Mouse (Mus musculus): ENCODE measurements at regions not wholly inside any gene's neighbourhood (a gene's known extent, or its start where the extent isn't known, plus 50 kb on each side); places are given as distances from the start of the nearest gene placed in this dataset.

DNA sequence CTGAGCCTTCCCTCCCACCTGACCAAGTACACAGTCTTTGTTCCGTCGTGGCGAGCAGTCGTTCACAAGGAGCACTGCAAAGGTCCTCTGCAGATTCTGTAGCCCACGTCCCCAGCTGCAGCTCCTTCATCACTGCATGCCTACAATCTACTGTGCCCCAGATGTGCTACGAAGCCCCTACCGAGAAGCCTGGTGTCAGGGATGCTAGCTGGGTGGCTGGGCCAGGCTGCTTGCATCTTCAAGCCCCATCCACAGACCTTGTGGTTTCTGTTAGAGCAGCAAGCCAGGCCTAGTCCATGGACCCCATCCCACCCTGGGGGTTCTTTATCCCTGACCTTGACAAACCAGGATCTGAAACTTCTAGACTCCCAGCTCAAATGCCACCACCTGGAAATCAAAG, 266.3 kb upstream of the 3110018I06Rik start:
- H3K27me3 ChIP-seq: no peaks in the 10 kb centered on the region
- WGBS: 76% methylated on average over 7 of the region's 7 CpGs
- H3K36me3 ChIP-seq: no peaks in the 10 kb centered on the region
- no peak overlapping the region for H3K4me2 ChIP-seq
- no peak overlapping the region for H3K9ac ChIP-seq
- H3K27ac ChIP-seq (replicated peaks): no peak overlapping the region
- H3K4me3 ChIP-seq: no peak overlapping the region
- H3K9me3 ChIP-seq: no peaks in the 10 kb centered on the region
- ATAC-seq (ENCODE audit: low FRiP score, low read depth): no peak
- H3K4me1 ChIP-seq (replicated peaks): no peaks in the 10 kb centered on the region

GRCm38 (mm10) chr12:107230097-107230496, 258.3 kb upstream of the 3110018I06Rik start:
- Histone ChIP-seq H3K9me3 (no peaks in the 10 kb centered on the region), H3K27ac (replicated peaks) (no peak overlapping the region), H3K36me3 (no peaks in the 10 kb centered on the region), H3K4me3 (no peak overlapping the region), H3K9ac (no peak overlapping the region), H3K4me1 (replicated peaks) (no peaks in the 10 kb centered on the region), H3K27me3 (no peaks in the 10 kb centered on the region), H3K4me2 (no peak overlapping the region)
- 92% methylated on average over 3 of the region's 3 CpGs for WGBS
- ATAC-seq (ENCODE audit: low FRiP score, low read depth): no peak

DNA sequence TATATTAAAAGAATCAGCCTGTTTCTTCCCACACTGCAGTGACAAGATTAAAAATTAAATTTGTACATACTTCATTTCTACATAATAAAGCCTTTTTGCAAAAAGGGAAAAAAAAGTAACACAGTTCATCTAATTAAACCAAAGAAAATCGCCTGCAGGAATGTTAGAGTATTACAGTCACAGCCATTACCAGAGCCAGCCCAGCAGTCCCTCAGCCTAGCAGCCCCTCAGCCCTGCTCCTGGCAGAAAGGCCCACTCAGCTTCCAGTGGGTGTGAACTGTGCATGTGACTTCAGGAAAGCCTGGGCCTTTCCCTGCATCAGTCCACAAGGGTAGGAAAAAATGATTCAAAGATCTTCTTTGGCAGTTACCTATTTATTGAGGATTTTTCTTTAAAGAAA, 256.8 kb upstream of the 3110018I06Rik start:
- no peak overlapping the region for H3K27ac ChIP-seq (replicated peaks)
- H3K27me3 ChIP-seq: no peaks in the 10 kb centered on the region
- no peak overlapping the region for H3K4me2 ChIP-seq
- ATAC-seq (ENCODE audit: low FRiP score, low read depth): no peak
- H3K4me1 ChIP-seq (replicated peaks): no peaks in the 10 kb centered on the region
- H3K9me3 ChIP-seq: no peaks in the 10 kb centered on the region
- 18% methylated on average over 1 of the region's 1 CpGs for WGBS
- no peaks in the 10 kb centered on the region for H3K36me3 ChIP-seq
- no peak overlapping the region for H3K4me3 ChIP-seq
- H3K9ac ChIP-seq: no peak overlapping the region

GRCm38 (mm10) chr12:107250747-107251470, 237.5 kb upstream of the 3110018I06Rik start:
- no peak for ATAC-seq (ENCODE audit: low FRiP score, low read depth)
- WGBS: 55% methylated on average over 9 of the region's 9 CpGs

GRCm38 (mm10) chr12:107251981-107252380, 236.5 kb upstream of the 3110018I06Rik start:
- ATAC-seq (ENCODE audit: low FRiP score, low read depth): no peak
- Histone ChIP-seq H3K4me2 (no peak overlapping the region), H3K27me3 (no peaks in the 10 kb centered on the region), H3K4me1 (replicated peaks) (no peaks in the 10 kb centered on the region), H3K4me3 (no peak overlapping the region), H3K36me3 (no peaks in the 10 kb centered on the region), H3K9me3 (no peaks in the 10 kb centered on the region), H3K9ac (no peak overlapping the region), H3K27ac (replicated peaks) (no peak overlapping the region)
- WGBS: 44% methylated on average over 15 of the region's 15 CpGs

More at GRCm38 (mm10) chr12:107250747-107251470, 237.5 kb upstream of the 3110018I06Rik start:
- Histone ChIP-seq H3K9me3 (no peaks in the 10 kb centered on the region), H3K27ac (replicated peaks) (no peak overlapping the region), H3K4me2 (no peak overlapping the region), H3K4me1 (replicated peaks) (no peaks in the 10 kb centered on the region), H3K9ac (no peak overlapping the region), H3K4me3 (no peak overlapping the region), H3K36me3 (no peaks in the 10 kb centered on the region), H3K27me3 (0 out of 2 replicates have a peak, but pooled peaks cover 1% of the 10 kb centered on the region)

- Histone ChIP-seq H3K9ac (no peak overlapping the region), H3K36me3 (no peaks in the 10 kb centered on the region), H3K4me2 (no peak overlapping the region), H3K27me3 (no peaks in the 10 kb centered on the region), H3K27ac (replicated peaks) (no peak overlapping the region), H3K9me3 (no peaks in the 10 kb centered on the region), H3K4me1 (replicated peaks) (no peaks in the 10 kb centered on the region), H3K4me3 (no peak overlapping the region)
- ATAC-seq (ENCODE audit: low FRiP score, low read depth): no peak
- 90% methylated on average over 5 of the region's 5 CpGs for WGBS
Measured at GRCm38 (mm10) chr12:107262076-107262475, 226.4 kb upstream of the 3110018I06Rik start.

DNA sequence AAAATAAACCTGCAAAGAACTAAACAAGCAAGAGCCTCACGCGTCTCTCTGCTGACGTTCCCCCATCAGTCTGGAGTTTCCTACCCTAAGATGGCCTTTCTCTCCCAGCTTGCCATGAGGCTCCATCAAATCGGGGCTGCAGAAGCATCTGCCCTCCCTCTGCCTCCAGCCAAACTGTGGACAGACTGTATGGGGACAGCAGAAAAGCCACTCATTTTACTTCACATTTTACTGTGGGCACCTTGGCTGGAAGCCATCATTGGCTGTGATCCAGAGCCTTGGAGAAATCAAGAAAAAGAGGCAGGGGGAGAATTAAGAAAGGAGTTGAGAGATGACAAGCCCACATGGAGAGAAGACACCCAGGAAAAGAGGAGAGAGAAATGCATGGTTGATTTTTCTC, 225.9 kb upstream of the 3110018I06Rik start:
- Histone ChIP-seq H3K27ac (replicated peaks) (no peak overlapping the region), H3K27me3 (no peaks in the 10 kb centered on the region), H3K36me3 (no peaks in the 10 kb centered on the region), H3K4me1 (replicated peaks) (no peaks in the 10 kb centered on the region), H3K9ac (no peak overlapping the region), H3K4me3 (no peak overlapping the region), H3K4me2 (no peak overlapping the region), H3K9me3 (no peaks in the 10 kb centered on the region)
- WGBS: 65% methylated on average over 4 of the region's 4 CpGs
- ATAC-seq (ENCODE audit: low FRiP score, low read depth): no peak

GRCm38 (mm10) chr12:107266696-107267095, 221.7 kb upstream of the 3110018I06Rik start:
- Histone ChIP-seq H3K9me3 (no peaks in the 10 kb centered on the region), H3K36me3 (no peaks in the 10 kb centered on the region), H3K4me3 (no peak overlapping the region), H3K4me1 (replicated peaks) (no peaks in the 10 kb centered on the region), H3K9ac (no peak overlapping the region), H3K27me3 (no peaks in the 10 kb centered on the region), H3K27ac (replicated peaks) (no peak overlapping the region), H3K4me2 (no peak overlapping the region)
- ATAC-seq (ENCODE audit: low FRiP score, low read depth): no peak
- WGBS: 48% methylated on average over 2 of the region's 2 CpGs

DNA sequence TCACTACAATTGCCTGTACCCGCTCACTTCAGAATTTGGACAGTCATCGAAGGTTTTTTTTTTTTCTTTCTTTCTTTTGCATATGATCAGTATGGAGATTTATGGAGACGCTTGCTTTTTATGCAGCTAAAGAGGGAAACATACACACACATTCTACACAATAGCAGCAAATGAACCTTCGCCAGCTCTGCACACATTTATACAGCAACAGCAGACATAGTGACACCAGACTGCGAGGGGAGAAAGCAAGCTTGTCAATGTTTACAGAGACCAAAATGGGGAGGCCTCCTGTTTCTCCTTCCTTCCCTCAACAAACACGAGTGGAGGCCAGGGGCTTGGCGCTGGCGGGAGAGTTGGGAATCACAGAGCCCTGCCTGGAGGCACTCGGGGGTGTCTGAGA, 202.8 kb upstream of the 3110018I06Rik start:
- 63% methylated on average over 9 of the region's 9 CpGs for WGBS
- ATAC-seq (ENCODE audit: low FRiP score, low read depth): no peak

DNA sequence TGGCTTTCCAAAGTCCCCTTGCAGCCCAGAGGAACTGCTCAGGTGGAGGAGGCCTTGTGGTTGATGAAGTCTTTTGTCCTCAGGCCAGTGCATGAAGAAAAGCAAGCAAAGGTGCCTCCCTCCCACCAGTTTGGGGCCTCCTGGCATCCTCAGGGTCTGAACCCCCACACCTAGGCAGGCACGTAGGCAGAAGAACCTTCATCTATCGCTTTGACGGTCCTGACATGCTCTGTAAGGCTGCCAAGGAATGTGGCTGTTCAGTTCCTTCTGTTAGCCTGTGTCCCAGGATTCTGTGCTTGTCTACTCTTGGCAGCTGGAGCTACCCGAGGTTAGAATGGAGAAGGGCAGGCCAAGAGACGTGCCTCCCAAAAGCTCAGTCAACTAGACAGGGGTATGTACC, 197.1 kb upstream of the 3110018I06Rik start:
- no peak for ATAC-seq (ENCODE audit: low FRiP score, low read depth)

More for the DNA sequence above, 202.8 kb upstream of the 3110018I06Rik start:
- Histone ChIP-seq H3K27me3 (no peaks in the 10 kb centered on the region), H3K27ac (replicated peaks) (no peak overlapping the region), H3K4me2 (no peak overlapping the region), H3K4me1 (replicated peaks) (no peaks in the 10 kb centered on the region), H3K9ac (no peak overlapping the region), H3K4me3 (no peak overlapping the region), H3K36me3 (no peaks in the 10 kb centered on the region), H3K9me3 (no peaks in the 10 kb centered on the region)

GRCm38 (mm10) chr12:107307094-107307740, 181.2 kb upstream of the 3110018I06Rik start:
- no peak for ATAC-seq (ENCODE audit: low FRiP score, low read depth)
- Histone ChIP-seq H3K36me3 (no peaks in the 10 kb centered on the region), H3K9me3 (no peaks in the 10 kb centered on the region), H3K4me2 (no peak overlapping the region), H3K9ac (no peak overlapping the region), H3K27ac (replicated peaks) (no peak overlapping the region), H3K4me1 (replicated peaks) (peaks cover 3% of the 10 kb centered on the region; the same call in 1 of the 2 replicates), H3K4me3 (no peak overlapping the region), H3K27me3 (no peaks in the 10 kb centered on the region)
- 41% methylated on average over 15 of the region's 15 CpGs for WGBS

More for the DNA sequence above, 197.1 kb upstream of the 3110018I06Rik start:
- H3K27me3 ChIP-seq: no peaks in the 10 kb centered on the region
- 76% methylated on average over 5 of the region's 5 CpGs for WGBS
- no peak overlapping the region for H3K9ac ChIP-seq
- no peak overlapping the region for H3K27ac ChIP-seq (replicated peaks)
- H3K9me3 ChIP-seq: no peaks in the 10 kb centered on the region
- no peaks in the 10 kb centered on the region for H3K36me3 ChIP-seq
- no peak overlapping the region for H3K4me3 ChIP-seq
- no peaks in the 10 kb centered on the region for H3K4me1 ChIP-seq (replicated peaks)
- no peak overlapping the region for H3K4me2 ChIP-seq

GRCm38 (mm10) chr12:107315446-107315845, 173.0 kb upstream of the 3110018I06Rik start:
- Histone ChIP-seq H3K4me2 (no peak overlapping the region), H3K36me3 (no peaks in the 10 kb centered on the region), H3K27ac (replicated peaks) (no peak overlapping the region), H3K4me1 (replicated peaks) (no peaks in the 10 kb centered on the region), H3K9me3 (no peaks in the 10 kb centered on the region), H3K27me3 (no peaks in the 10 kb centered on the region), H3K4me3 (no peak overlapping the region), H3K9ac (no peak overlapping the region)
- WGBS: 94% methylated on average over 4 of the region's 4 CpGs
- ATAC-seq (ENCODE audit: low FRiP score, low read depth): no peak
